Mouse (Mus musculus) olfactory bulb, adult 2 months (tissue): ENCODE measurements around the gene Naa16. TPM values are rescaled to one million over a fixed set of nuclear protein-coding genes. Genes with fewer than 3 reads are reported as not detected.

Experiments
- H3K27ac ChIP-seq: fragments of 200-500 bp; 2 replicates; pipeline ENCODE4 v1.5.1; 2012; ENCODE audit warnings: low read depth, low read length; ENCODE audit not compliant: insufficient read depth
- H3K4me1 ChIP-seq: fragments of 200-500 bp; 2 replicates; pipeline ENCODE4 v1.6.1; 2012; ENCODE audit warnings: low read length; ENCODE audit not compliant: control insufficient read depth, insufficient read depth
- H3K4me3 ChIP-seq: fragments of 200-500 bp; 2 replicates; pipeline ENCODE4 v1.5.1; 2012; ENCODE audit warnings: mild to moderate bottlenecking, low read depth, low read length, moderate library complexity; ENCODE audit not compliant: insufficient read depth
- CTCF ChIP-seq: fragments of 200-500 bp; IDR thresholded peaks from 2 replicates; pipeline ENCODE4 v1.5.1; 2012; ENCODE audit warnings: low read depth, mild to moderate bottlenecking, low read length, moderate library complexity; ENCODE audit not compliant: insufficient read depth
- POLR2A ChIP-seq: fragments of 200-500 bp; IDR thresholded peaks from 2 replicates; pipeline ENCODE4 v1.6.1; 2012; ENCODE audit warnings: mild to moderate bottlenecking, low read depth, low read length, moderate library complexity; ENCODE audit not compliant: insufficient read depth
- WGBS: fragments of 180-500 bp; shearing (Covaris S2); methylation state at CpG from one replicate; pipeline ENCODE4 v1.1.7; 2018; 5-methylcytosine and 5-hydroxymethylcytosine counted together
- polyA plus RNA-seq: library from polyadenylated mRNA; stranded (reverse); fragments of >200 nt; gene quantifications from 2 replicates; pipeline ENCODE4 v1.2.4, GENCODE M21; 2012; ENCODE audit warnings: low replicate concordance; ENCODE audit not compliant: missing spikeins, insufficient read depth, insufficient read length

The Naa16 gene
- polyA plus RNA-seq, 1 experiment: not detected

DNA sequence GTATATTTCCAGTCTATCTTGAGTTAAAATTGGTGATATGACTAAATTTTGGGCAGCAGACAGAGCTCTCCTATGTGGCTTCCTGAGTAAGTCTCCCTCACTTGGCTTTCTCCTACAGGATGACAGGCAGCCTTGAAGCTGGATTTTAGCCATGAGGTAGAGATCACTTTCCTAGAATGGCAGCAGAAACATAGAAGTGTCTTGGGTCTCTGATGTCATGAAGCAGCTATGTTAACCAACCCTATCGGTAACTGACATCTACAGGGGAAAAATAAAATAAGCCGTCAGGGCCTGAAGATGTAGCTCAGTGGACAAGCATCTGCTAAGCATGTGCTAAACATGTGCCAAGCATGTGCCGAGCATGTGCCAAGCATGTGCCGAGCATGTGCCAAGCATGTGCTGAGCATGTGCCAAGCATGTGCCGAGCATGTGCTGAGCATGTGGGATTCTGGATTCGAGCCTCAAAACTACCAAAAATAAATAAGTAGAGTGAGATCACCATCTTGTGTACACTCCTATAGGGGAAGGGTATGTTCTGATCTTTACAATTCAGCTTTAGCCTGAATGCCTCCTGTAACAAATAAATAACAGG is 85.6 kb downstream of the Naa16 start:
- 93% methylated on average over 6 of the region's 6 CpGs for WGBS
- Histone ChIP-seq H3K4me1 (peaks cover 14% of the 10 kb centered on the region; the same call in 1 of the 2 replicates), H3K4me3 (no peak overlapping the region), H3K27ac (no peak overlapping the region)
- TF ChIP-seq POLR2A (no peak), CTCF (no peak)

DNA sequence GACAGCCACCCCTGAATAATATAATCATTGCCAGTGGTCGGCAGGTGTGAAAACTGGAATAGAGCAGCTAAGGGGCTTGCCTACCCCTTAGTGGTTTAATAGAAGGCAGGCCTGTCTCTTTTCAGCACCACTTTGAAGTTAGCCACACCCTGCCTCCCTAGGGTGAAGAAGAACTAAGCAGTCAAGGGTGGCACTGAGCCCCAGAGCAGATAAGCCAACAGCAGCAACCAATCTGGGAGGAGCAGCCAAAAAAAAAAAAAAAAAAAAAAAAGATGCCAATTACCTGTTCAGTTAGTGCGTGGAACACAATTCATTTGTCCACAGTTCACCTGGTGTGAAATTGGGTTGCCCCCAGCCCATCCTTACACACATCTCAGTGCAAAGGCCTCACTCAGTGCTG is 87.4 kb downstream of the Naa16 start:
- H3K4me3 ChIP-seq: no peak overlapping the region
- 95% methylated on average over 2 of the region's 2 CpGs for WGBS
- peaks cover 14% of the 10 kb centered on the region; the same call in 1 of the 2 replicates for H3K4me1 ChIP-seq
- no peak overlapping the region for H3K27ac ChIP-seq
- TF ChIP-seq POLR2A (no peak), CTCF (no peak)

DNA sequence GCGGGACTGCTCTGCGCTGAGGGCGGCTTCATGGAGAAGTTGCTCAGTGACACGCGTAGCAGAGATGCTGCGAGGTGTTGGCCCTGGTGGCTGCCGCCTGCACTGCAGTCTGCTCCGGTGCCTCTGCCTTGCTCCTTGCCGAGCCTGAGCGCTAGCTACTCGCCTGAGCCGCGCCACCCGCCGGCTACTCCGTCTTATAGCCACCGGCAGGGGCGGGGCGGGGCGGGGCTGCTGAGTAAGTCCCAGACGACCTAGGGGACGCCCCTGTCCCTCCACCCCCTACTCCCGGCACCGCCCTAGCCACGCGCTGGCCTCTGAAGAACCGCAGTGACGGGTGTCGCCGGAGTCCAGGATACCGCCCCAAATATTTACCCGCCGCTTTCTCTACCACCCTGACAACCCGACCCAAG is 89.1 kb downstream of the Naa16 start, which contains the start of gene Rgcc:
Gene Rgcc (minus strand): TSS at position 180 of the 410 bp plus-strand sequence.
- H3K4me3 ChIP-seq: peak within 1 kb of the TSS; percentile 60
- peak; percentile 87 for TF ChIP-seq CTCF
- TF ChIP-seq POLR2A: peak; percentile 53
- WGBS: 1% methylated on average over 34 of the region's 34 CpGs
- peak within 1 kb of the TSS; percentile 12 for H3K27ac ChIP-seq
- H3K4me1 ChIP-seq: peaks cover 14% of the 10 kb centered on the region; the same call in 1 of the 2 replicates

DNA sequence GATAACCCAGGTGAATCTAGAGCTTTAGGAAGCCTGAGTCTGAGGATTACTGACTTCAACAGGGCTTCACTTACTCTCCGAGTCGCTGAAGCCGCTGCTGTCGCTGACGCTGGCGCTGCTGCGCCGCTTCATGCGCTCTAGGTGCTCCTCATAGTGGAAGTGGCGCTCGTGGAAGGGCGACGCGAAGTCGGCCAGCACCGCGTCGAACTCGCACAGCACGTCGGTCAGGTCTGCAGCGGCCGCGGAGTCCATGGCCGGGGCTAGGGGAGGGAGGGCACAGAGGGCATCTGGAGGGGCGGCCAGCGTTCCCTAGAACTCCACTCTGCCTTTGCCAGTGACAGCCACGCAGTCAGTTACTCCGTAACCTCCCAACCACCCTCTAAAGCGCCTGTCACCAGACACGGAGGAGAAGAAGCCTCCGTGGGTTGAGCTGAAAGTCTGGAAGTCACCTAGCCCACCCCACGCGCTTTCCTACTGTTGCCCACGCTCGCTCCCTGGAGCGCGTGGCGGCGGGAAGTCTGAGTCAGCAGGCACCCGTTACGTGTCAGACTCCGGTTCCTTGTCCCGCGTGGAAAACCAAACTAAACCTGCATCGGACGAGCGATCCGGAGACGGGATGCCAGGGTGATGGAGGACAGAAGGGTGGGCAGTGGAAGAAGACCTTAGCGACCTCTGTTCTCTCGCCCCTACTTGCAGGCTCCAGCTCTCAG is 89.8 kb downstream of the Naa16 start:
- Histone ChIP-seq H3K4me3 (peak overlapping the region; percentile 60), H3K27ac (peak overlapping the region; percentile 12), H3K4me1 (peaks cover 14% of the 10 kb centered on the region; the same call in 1 of the 2 replicates)
- under 1% methylated on average over 52 of the region's 52 CpGs for WGBS
- no peak for TF ChIP-seq POLR2A
- TF ChIP-seq CTCF: no peak

DNA sequence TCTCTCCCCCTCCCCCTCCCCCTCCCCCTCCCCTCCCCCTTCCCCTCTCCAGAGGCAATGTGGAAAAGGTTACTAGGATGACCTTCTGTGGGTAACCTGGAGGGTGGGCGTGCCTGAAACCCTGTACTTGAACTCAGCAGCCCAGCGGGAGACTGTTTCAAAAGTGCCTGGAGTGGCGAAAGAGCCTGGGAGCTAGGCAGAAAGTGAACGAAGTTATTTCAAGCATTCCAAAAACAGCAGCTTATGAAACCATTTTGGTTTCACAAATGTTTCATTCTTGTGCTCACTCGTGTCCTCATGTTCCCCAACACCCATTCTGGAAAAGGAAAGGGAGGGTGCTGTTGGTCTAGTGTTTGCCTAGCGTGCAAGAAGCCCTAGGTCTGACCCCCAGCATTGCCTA is 90.8 kb downstream of the Naa16 start:
- Histone ChIP-seq H3K4me3 (peak overlapping the region; percentile 14; the same call in 1 of the 2 replicates), H3K4me1 (peaks cover 14% of the 10 kb centered on the region; the same call in 1 of the 2 replicates), H3K27ac (no peak overlapping the region)
- TF ChIP-seq CTCF (no peak), POLR2A (no peak)
- WGBS: 33% methylated on average over 6 of the region's 6 CpGs

DNA sequence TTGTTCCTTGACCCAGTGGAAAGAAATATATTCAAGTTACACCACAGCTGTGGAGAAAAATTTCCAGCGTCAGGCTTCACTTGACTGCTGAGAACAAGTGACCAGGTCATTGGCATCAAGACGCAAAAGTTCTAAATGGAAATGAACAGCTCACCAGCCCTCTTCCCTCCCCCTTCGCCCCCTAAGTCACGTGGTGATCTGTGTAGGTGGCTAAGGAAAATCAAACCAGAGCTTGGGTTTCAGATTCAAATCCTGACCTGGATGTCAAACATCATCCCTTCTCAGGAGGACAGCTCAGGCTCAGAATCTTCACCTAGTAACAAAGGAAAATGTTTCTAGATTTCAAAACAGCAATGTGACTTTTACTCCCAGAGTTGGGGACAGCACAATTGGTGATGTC is 91.3 kb downstream of the Naa16 start:
- H3K4me1 ChIP-seq: peaks cover 14% of the 10 kb centered on the region; the same call in 1 of the 2 replicates
- H3K4me3 ChIP-seq: no peak overlapping the region
- WGBS: 53% methylated on average over 4 of the region's 4 CpGs
- H3K27ac ChIP-seq: no peak overlapping the region
- TF ChIP-seq CTCF (no peak), POLR2A (no peak)

DNA sequence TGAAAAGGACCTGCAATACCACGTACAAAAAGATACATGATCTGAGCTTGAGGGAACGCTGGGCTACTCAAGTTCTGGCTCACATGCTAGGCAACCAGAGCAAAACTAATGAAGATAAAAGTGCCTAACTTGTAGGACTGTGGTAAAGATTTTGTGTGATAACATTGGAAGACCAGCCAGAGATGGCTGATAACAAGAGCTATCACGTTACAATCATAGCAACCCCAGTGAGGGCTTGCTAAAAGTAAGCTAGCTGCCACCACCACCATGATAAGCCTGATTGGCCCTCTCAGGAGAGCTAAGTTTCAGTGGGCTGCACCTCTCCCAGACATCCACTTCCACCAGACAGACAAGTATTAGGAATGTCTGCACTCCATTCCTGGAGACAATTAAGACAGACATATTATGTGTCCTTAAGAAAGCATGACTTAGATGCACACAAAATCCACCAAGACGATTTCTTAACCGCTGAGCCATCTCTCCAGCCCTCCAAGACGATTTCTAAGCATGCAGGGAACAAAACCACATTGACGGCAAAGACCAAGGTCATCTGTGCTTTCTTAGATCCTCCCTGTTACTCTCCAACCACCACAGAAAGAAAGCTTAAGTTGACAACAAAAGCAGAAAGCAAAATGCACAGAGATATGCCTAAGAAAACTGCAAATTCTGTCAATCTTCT is 92.1 kb downstream of the Naa16 start:
- H3K27ac ChIP-seq: no peak overlapping the region

DNA sequence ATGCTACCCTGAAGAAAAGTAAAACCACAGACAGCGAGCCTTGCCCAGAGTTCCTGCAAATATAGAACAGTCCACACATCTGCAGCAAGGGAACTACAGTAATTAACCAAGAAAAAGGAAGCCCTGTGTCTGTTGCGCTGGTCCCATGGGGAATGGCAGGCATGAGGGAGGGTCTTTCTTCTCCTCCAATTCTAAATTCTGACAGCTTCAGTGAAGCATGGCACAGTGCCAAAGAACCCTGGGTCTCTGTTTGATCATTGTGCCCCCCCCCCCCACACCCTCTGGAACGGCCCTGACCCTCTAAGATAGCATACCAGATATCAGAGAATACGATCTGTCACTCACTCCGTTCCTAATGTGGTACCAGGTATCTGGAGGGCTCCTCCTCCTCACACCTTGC is 93.7 kb downstream of the Naa16 start:
- 53% methylated on average over 5 of the region's 5 CpGs for WGBS
- H3K4me3 ChIP-seq: no peak overlapping the region
- no peak overlapping the region for H3K27ac ChIP-seq
- no peak for TF ChIP-seq POLR2A
- TF ChIP-seq CTCF: no peak
- H3K4me1 ChIP-seq: peaks cover 16% of the 10 kb centered on the region; the same call in 1 of the 2 replicates

More for the DNA sequence above, 92.1 kb downstream of the Naa16 start:
- 80% methylated on average over 7 of the region's 7 CpGs for WGBS
- TF ChIP-seq CTCF: no peak
- TF ChIP-seq POLR2A: no peak
- Histone ChIP-seq H3K4me3 (no peak overlapping the region), H3K4me1 (peaks cover 14% of the 10 kb centered on the region; the same call in 1 of the 2 replicates)

DNA sequence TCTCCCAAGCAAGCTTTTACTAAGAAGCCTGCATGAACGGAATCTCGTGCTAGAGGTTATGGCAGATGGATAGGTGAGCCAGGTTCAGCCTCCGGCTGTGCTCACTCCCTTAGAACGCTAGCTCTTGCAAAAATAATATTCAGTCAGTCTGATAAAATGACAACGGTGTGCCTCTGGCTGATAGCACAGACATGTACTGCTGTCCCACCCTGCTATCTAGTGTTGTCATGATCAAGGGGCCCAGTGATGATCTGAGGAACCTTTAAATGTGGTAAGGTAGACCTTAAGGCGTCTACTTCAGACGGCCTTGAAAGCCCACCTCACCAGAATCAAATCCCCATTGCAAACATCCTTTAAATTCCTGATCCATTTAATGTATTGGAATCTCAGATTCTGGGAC is 94.4 kb downstream of the Naa16 start:
- WGBS: 84% methylated on average over 7 of the region's 7 CpGs
- H3K4me3 ChIP-seq: no peak overlapping the region

More for the DNA sequence above, 94.4 kb downstream of the Naa16 start:
- H3K4me1 ChIP-seq: peaks cover 14% of the 10 kb centered on the region; the same call in 1 of the 2 replicates
- TF ChIP-seq CTCF (no peak), POLR2A (no peak)
- no peak overlapping the region for H3K27ac ChIP-seq
